Mouse (Mus musculus): ENCODE measurements around the gene Eef1e1.
A peak's percentile ranks its signal among the peaks of the same experiment; 100 is the strongest.
"Not testable (repeated sequence)": the region's sequence is repeated elsewhere in the genome, so short reads cannot be mapped to it uniquely, and the experiment has no call there.

The Eef1e1 gene

DNA sequence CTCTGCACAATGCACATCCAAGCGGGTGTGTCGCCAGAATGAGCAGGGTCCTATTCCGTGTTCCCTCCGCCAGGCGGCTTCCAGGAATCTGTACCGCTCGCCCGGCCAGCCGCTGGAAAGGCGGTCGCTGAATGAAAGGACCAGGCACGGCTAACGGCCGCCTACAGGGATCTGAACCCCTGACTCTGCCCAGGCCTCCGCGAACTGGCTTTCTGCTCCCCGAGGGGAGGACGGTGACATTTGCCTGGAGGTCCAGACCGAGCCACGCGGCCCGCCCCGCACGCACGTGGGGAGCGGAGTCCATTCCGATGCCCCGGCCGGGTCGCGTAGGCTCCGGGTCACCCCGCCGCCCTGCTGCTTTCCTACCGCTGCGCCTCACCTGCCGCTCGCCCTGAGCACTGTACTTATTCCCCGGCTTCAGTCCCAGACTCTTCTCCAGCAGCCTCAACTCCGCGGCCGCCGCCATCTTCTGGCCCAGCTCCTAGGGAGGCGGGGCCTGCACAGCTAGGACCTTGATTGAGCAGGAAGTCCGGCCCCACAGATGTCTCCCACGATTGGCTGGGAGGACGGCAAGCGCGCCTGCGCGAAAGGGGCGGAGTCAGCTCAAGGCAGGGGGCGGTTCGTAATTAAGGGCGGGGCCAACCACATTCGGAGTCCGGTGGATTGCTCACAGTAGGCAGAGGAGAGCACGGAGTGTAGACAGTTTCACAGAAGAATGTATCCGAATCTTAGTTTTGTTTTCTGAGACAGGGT, at the start of gene Eef1e1:
Gene Eef1e1, minus strand, starts transcription at position 531 of the 753 bp plus-strand sequence.
- DNase-seq (ENCODE audit: low spot score in 2 of 2), result peak; percentile 96 to 97

DNA sequence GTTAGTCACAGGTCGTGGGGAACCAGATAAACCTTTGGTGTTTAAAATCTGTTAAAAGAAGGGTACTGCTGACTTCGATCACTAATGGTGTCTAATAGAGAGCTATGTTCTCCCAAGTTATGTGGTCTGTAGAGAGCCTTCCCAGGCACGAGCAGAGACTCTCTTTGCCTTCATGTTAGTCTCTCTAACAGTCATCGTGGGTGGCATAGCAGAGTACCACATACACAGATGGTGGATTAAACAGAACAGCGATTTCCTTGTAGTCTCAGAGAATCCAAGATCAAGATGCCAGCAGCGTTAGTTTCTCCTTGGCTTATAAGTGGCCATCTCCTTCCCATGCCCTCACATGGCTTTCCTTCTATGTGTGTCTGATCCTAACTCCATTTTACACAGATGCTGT, 32.0 kb upstream of the Eef1e1 start:
- DNase-seq (ENCODE audit: low spot score in 2 of 2), result no peak

DNA sequence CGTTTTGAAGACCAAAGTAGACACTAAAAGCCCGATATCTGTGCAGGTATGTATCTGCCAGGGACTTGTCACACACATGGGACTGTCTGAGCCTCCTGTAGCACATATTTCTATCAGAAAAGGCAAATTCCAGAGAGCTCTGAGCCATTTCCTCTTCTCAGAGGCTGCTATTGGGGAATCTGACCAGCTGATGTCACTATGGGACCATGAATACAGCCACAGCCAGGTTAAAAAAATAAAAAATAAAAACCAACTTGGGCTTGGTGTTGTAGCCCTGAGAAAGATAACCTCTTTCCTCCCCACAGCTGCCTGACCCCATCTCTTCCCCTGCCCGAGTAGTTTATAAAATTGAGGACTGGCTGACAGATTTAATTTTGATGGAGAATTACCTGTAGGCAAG, 31.2 kb upstream of the Eef1e1 start:
- DNase-seq (ENCODE audit: low spot score in 2 of 2), result no peak

DNA sequence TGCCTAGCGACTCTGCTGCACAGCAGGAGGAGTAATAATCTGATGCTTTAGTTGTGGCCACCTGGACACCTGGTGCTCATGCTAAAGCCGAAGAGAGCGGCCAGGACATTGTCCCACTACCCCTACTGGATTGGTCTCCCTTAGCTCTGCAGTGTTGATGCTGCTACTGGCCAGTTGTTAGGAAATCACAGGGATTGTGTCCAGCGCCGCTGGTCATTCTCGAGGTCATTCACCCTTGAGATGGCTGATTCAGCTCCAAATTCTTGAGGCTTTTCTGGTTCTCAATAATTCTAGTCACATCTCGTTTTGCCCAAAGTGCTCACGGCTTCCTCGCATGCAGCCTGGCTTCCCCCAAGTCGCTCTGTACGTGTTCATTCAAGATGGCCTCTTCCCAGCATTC, 29.9 kb upstream of the Eef1e1 start:
- DNase-seq (ENCODE audit: low spot score in 2 of 2), result no peak

DNA sequence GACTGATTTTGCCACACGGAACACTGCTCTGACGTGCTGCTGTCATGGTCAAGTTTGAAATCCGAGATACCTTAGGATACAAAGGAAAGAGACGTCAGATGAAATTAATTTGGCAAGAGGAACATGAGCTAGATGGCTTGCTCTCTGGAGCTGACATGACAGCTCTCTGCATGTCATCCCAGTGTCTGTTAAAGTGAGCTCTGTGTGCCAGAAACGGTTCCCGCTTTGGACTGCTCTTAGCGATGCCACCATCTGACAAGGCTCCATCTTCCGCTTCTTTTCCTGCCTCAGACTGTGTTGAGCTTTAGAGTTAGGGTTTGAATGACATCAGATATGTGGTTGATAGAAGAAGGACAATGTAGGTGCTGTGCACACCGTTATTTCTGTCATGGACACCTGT, 13.5 kb upstream of the Eef1e1 start:
- no peak for DNase-seq (ENCODE audit: low spot score in 2 of 2)

DNA sequence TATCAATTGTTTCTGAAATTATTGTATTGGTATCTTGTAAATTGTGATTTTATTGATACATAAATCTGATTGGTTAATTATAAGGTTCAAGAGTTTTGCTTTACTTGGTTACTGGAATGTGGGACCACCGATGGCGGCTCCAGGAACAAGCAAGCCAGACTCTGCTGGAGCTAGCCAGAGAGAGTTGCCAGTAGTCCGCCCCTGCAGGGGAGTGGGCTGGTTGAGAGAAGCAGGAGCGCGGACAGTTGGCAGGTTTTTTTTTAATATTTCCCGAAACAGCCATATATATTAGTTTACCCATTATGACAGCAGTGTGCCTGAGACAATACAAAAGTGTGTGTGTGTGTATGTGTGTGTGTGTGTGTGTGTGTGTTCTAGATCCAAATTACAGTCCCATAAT, 12.6 kb upstream of the Eef1e1 start:
- DNase-seq (ENCODE audit: low spot score in 2 of 2), result not testable (repeated sequence)

DNA sequence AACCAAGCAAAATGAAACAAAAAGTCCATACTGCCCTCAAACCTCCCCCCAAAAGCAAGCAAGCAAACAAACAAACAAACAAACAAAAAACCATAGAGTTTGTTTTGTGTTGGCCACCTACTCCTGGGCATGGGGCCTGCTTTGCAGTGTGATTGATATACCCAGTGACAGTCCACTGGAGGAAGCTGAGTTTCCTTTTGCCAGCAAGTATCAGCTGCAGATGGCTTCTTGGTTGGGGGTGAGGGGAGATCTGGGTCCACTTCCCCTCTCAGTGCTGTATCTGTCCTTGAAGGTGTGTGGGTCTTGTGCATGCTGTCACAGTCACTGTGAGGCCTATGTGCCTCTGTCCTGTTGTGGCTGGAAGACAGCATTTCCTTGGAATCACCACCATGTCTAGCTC, 11.2 kb upstream of the Eef1e1 start:
- no peak for DNase-seq (ENCODE audit: low spot score in 2 of 2)

DNA sequence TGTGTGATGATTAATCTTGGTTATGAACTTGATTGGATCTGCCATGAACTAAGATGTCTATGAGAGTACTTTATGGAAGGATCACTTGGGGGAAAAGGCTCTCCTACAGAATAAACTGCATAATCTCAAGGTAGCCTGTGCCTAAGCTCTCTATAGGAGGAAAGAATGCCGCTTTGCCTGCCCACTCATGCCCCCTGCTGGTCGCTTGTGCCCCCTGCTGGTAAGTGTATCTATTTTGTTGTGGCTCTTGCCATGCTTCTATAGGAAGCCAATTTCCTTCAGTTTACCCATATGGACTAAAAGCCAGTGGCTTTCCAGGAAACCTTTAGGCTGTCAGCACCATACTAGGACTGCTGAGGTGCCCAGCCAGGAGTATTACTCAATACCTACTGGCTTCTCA, 9.7 kb upstream of the Eef1e1 start:
- peak; percentile 70 to 87 for DNase-seq (ENCODE audit: low spot score in 2 of 2)

DNA sequence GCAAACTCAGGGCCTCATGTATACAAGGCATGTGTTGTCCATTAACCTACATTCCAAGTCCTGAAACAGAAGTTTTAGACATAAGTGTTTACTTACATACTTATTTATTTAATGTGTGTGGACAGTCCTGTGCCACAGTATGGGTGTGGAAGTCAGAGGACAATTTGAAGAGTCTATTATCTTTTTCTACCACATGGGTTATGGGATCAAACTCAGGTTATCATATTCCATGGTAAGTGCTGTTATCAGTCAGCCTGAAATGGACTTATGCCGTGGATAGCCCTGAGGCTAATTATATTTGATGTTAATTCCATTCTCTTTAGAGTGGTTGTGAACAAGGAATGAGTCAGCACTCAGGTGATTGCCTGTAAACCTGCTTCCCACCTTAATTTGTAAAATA, 5.9 kb upstream of the Eef1e1 start:
- no peak for DNase-seq (ENCODE audit: low spot score in 2 of 2)

DNA sequence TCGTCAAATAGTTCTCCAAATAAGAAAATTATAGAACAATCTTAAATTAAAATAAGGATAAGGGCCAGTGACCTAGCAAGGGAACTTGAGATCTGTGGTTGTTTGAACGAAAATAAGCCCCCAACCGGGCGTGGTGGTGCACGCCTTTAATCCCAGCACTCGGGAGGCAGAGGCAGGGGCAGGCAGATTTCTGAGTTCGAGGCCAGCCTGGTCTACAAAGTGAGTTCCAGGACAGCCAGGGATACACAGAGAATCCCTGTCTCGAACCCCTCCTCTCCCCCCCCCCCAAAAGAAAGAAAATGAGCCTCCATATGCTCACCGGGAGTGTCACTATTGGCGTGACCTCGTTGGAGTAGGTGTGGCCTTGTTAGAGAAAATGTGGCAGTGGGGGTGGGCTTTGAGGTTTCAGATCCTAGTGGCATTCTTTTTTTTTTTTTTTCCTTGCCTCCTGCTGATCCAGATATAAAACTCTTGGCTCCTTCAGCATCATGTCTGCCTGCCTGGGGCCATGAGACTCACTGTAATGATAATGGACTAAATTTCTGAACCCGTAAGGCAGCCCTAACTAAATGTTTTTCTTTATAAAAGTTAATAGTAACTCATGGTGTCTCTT, 772 bp upstream of the Eef1e1 start:
- no peak for DNase-seq (ENCODE audit: low spot score in 2 of 2)

DNA sequence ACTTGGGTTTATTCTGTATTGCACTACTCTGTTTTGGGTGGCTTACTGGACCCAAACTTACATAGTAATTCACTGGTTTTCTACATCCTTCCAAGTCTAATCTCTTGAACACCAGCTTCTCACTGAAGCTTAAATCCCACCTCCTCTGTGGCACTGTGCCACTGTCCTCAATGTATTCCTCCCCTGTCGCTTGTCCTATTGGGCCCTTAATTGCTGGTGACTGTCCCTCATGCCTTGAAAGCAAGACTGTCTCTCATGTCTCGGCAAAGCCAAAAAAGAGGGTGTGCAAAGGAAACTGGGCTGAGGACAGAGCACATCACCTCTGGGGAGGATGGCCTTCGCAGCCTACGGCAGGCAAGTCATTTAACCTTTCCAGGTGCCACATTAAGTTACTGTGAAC, 993 bp downstream of the Eef1e1 start:
- DNase-seq (ENCODE audit: low spot score in 2 of 2), result no peak

DNA sequence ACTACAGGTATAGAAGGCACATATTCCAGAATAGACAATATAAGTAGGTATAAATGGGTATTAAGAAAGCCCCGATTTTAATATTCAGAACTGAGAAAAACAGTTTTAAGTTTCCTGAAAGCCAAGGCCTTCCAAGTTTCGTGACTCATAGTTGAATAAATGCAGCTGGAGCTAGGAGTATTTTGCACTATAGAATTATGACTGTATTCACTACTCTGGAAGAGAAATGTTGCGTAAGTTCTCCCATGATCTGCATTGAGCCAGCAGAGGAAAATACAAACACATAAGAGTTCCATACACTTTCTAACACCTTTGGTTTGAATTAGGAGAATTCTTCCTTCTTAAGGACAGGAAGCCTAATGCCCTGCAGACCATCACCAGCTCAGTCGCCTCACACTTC, 8.6 kb downstream of the Eef1e1 start:
- DNase-seq (ENCODE audit: low spot score in 2 of 2), result no peak

DNA sequence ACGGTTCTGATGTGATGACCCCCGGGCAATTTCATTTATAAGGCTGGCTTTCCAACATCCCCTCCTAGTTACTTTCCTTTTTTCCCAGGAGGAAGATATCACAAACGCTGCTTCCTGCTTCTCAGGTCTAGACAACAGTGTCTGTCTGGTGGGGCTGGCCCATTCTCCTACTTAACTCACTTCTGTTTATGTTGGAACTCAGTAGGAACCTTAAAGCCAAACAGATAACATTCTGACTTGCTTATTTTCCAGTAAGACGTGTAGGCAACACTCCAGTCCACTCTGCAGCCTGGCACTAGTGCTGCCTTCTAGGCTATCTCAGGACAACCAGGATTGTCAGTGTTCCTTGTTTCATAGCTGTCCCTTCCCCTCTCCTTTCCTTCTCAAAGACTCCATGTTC, 9.8 kb downstream of the Eef1e1 start:
- no peak for DNase-seq (ENCODE audit: low spot score in 2 of 2)

DNA sequence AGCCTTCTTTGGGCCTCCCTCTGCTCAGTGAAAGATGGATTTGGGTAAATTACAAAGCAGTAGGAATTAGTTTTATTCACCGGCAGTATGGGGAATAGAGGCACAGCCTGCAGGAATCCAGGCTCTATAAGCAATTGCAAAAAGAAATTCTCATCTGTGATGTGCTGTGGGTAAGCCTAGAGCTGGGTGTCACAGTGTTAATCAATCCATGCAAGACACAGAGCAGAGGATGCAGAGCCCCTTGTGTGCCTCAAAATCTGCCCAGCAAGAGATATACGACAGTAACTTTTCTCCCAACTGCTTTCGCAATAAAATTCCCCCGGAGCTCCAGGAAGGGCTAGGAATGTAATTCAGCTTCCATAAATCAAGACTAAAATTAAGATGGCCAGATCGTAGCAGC, 17.4 kb downstream of the Eef1e1 start:
- DNase-seq (ENCODE audit: low spot score in 2 of 2), result no peak

DNA sequence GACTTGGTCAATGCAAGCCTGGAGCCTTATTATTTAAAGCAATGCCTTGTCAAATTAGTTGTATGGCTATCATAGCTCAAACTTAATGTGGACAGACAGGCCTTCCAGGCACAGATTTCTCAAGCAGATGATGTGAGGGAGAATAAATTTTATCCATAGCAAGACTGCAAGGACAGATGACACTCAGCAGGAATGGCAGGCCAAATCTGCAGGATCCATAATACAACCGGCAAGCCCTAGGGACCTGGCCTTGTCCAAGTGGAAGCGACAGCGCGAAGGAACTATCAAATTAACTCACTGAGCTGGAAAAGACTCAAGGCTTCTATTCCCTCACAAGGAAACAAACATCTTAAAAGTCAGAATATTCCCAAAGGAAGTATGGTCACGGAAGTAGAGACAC, 17.9 kb downstream of the Eef1e1 start:
- DNase-seq (ENCODE audit: low spot score in 2 of 2), result no peak

DNA sequence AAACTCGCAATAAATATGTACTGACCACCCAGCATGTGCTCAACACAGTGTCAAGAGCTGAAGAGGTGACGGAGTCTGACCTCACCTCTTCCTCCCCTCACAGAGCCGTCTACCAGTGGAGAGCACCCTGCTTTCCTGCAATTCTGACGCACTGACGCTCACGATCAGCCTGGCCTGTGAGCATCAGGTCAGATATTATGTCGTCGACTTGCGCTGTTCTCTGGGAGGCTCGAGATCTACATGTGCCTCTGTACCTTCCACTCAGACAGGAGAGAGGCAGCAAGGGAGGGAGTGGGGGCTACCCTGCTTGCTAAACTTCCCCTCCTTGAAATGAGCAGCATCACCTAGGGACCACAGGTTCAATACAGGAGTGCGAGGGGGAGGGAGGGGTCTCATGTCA, 20.2 kb downstream of the Eef1e1 start:
- DNase-seq (ENCODE audit: low spot score in 2 of 2), result no peak

DNA sequence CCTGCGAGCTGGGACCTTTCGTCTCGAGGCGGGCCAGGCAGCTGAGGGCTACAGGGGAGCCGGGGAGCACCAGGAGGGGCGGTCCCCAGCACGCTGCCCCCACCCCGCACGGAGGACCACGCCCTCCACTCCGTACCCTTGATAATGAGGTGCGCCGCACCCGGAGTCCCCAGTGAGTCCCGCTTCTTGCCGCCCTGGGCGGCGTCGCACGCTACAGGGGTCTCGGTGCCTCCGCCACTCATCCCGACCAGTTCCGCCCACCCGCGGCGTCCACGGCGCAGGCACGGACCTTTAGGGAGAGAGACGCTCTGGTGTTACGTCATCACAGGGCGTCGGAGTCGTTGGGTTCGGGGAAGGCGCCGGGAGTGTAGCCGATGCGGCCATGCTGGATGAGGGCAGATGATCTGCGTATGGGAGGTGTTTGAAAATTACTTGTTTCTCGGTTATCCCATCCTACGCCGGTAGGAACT, 24.0 kb downstream of the Eef1e1 start, which contains the start of gene Bloc1s5:
Gene Bloc1s5, minus strand, starts transcription at position 310 of the 470 bp plus-strand sequence.
- peak; percentile 97 to 98 for DNase-seq (ENCODE audit: low spot score in 2 of 2)

DNA sequence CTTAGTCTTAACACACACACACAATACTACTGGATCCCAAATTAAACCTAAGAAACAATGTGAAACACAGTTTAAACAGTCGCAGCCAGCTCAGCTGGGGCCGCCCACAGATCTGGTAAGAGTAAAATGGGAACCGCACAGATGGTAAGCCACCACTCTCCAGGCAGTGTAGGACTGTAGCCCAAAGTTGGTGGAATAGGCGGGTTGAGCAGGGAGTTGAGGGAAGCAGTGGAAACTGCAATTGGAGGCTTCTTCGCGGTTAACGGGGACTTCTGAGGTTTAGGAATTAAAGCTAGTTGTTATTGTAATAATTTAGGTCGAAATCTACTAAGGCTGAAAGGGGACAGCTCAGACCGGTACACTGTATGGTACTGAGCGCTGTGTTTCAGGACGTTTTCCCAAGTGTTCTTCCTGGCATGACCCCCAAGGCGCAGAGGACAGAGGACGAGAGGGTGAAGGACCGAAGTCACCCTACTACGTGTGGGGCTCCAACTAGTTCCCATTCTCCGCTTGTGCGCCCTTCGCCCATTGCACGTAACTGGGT, 24.5 kb downstream of the Eef1e1 start:
- peak; percentile 45 to 53 for DNase-seq (ENCODE audit: low spot score in 2 of 2)

DNA sequence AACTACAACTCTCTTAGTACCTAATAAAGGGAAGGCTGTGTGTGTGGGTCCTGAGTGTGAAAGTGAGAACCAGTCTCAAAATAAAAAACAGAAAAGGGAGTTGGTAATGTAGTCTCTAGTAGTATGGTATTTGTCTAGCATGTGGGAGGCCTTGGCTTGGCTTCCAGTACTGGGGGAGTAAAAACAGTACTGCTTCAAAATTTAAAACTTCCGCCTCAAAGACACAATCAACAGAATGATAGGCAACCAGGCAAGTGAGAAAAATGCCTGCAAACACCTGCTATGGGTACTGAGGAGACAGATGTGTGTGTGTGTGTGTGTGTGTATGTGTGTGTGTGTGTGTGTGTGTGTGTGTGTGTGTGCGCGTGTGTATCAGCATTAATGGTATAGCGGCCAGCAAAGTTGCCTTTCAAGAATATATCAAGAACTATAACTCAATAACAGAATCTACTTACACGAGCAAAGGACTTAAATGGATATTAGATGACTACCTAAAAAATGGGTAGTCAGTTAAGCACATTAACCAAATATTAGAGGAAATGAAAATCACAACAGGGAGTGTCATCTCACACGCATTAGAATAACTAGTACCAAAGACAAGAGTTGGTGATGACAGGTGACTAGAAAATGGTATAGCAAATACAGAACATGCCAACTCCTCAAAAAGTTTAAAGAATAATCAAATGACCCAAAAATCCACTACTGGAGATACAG, 25.4 kb downstream of the Eef1e1 start:
- no peak for DNase-seq (ENCODE audit: low spot score in 2 of 2)

DNA sequence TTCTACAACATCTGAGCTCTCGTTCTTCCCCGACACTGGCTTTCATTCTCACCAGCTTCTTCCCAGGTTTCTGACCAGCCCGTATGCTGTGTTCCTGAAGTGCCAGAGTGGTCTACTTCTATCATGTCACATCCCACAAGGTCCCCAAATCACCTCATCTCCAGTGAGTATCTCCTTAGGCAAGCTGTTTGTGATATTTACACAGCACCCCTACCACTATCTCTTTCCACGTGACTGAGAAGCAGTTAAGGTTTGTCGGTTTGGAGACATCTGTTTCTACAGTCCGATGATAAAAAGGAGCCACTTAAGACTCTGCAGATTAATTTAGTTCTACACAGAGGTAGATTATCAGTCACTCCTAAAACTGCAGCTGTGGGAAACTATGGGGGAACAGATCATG, 26.3 kb downstream of the Eef1e1 start:
- DNase-seq (ENCODE audit: low spot score in 2 of 2), result no peak

DNA sequence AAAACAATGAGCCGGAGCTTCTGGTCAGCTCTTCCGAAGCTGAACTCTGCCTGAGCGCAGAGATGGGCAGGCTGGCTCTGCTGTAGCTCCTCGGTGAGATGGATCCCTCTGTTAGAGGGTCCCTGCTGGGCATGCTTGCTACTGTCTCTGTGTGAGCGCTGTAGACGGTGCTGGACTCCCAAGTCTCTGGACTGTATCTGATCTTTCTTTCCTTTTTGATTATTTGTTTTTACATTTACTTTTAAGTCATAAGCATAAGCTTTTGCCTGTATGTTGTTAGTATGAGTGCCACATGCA, 32.7 kb downstream of the Eef1e1 start:
- DNase-seq (ENCODE audit: low spot score in 2 of 2), result no peak

DNA sequence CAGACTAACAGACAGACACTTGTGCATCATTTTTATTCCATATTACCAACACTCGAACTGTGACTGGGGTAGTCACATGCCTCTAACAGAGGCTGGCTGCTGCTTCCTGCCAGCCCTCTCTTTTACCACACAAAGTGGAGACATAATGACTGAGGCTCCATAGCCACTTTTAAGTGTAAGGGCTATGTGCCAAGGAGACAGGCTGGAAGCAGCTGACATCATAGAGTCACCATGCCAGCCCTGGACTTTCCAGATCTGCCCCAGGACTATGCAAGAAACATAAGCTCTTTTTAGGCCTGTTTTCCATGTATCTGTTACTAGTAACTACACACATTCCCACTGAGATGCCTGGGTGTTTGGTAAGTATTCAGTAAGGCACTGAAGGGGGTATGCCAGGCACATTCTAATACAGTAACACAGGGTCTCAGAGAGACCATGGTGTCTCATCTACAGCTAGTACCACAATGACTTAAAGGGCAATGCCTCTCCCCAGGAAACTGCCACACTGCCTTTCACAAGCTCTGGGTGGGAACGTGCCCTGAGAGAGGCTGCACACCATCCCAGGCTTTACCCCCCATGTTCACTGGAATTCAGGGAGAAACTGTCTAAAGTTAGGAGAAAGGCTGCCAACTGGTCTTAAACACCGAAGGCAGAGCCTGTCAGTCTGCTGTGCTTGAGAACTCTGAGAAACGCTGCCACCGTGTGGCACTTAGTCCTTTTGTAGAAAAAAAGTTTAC, 33.2 kb downstream of the Eef1e1 start:
- DNase-seq (ENCODE audit: low spot score in 2 of 2), result peak in 1 of 2 experiments; percentile 45

All from spleen, postnatal 10 days (tissue).